Mouse (Mus musculus): Measurements from ENCODE around the gene Lrr1. TPM values are rescaled to one million over a fixed set of nuclear protein-coding genes. Genes with fewer than 3 reads are reported as not detected.

Gene Lrr1
- polyA plus RNA-seq, 1 experiment from 2014 or later, result 30.9 TPM

GRCm38 (mm10) chr12:69213186-69213777 lies 44.7 kb downstream of the Lrr1 start:
- no peak overlapping the region for H3K4me3 ChIP-seq (ENCODE audit: low read depth, low read length)
- DNase-seq (no peak), ATAC-seq (ENCODE audit: insufficient read depth) (no peak)
- WGBS, result 92% methylated on average over 13 of the region's 13 CpGs
- no peak overlapping the region for H3K4me2 ChIP-seq
- no peak for TF ChIP-seq CTCF (IDR thresholded peaks at IDR 0.05; ENCODE audit: low read depth)
- H3K36me3 ChIP-seq (ENCODE audit: insufficient read depth), result peaks cover 77% of the 10 kb centered on the region
- no peaks in the 10 kb centered on the region for H3K9me3 ChIP-seq (ENCODE audit: low read depth, low read length)
- H3K27me3 ChIP-seq (ENCODE audit: insufficient read depth, low read length), result no peaks in the 10 kb centered on the region
- H3K4me1 ChIP-seq (ENCODE audit: insufficient read depth), result no peaks in the 10 kb centered on the region
- H3K27ac ChIP-seq (ENCODE audit: low read depth), result no peak overlapping the region
- H3K9ac ChIP-seq, result no peak overlapping the region

- Histone ChIP-seq H3K36me3 (ENCODE audit: insufficient read depth) (peaks cover 75% of the 10 kb centered on the region), H3K4me2 (no peak overlapping the region), H3K4me3 (ENCODE audit: low read depth, low read length) (no peak overlapping the region), H3K4me1 (ENCODE audit: insufficient read depth) (no peaks in the 10 kb centered on the region), H3K27ac (ENCODE audit: low read depth) (no peak overlapping the region), H3K9me3 (ENCODE audit: low read depth, low read length) (no peaks in the 10 kb centered on the region), H3K9ac (no peak overlapping the region), H3K27me3 (ENCODE audit: insufficient read depth, low read length) (no peaks in the 10 kb centered on the region)
- no peak for ATAC-seq (ENCODE audit: insufficient read depth)
- WGBS, result 93% methylated on average over 7 of the region's 7 CpGs
- DNase-seq, result no peak
- no peak for TF ChIP-seq CTCF (IDR thresholded peaks at IDR 0.05; ENCODE audit: low read depth)
Measured at GRCm38 (mm10) chr12:69214393-69214792, 45.8 kb downstream of the Lrr1 start.

GRCm38 (mm10) chr12:69215000-69215785 lies 46.6 kb downstream of the Lrr1 start:
- H3K9ac ChIP-seq, result no peak overlapping the region

GRCm38 (mm10) chr12:69216587-69216986 lies 48.0 kb downstream of the Lrr1 start:
- 96% methylated on average over 7 of the region's 7 CpGs for WGBS
- Histone ChIP-seq H3K4me3 (ENCODE audit: low read depth, low read length) (no peak overlapping the region), H3K27me3 (ENCODE audit: insufficient read depth, low read length) (no peaks in the 10 kb centered on the region), H3K27ac (ENCODE audit: low read depth) (no peak overlapping the region), H3K4me1 (ENCODE audit: insufficient read depth) (no peaks in the 10 kb centered on the region), H3K9me3 (ENCODE audit: low read depth, low read length) (no peaks in the 10 kb centered on the region), H3K4me2 (no peak overlapping the region), H3K36me3 (ENCODE audit: insufficient read depth) (peaks cover 74% of the 10 kb centered on the region), H3K9ac (no peak overlapping the region)
- DNase-seq (no peak), ATAC-seq (ENCODE audit: insufficient read depth) (no peak)
- no peak for TF ChIP-seq CTCF (IDR thresholded peaks at IDR 0.05; ENCODE audit: low read depth)

More at GRCm38 (mm10) chr12:69215000-69215785, 46.6 kb downstream of the Lrr1 start:
- Histone ChIP-seq H3K36me3 (ENCODE audit: insufficient read depth) (peaks cover 71% of the 10 kb centered on the region), H3K4me2 (no peak overlapping the region), H3K4me1 (ENCODE audit: insufficient read depth) (no peaks in the 10 kb centered on the region), H3K27me3 (ENCODE audit: insufficient read depth, low read length) (no peaks in the 10 kb centered on the region), H3K9me3 (ENCODE audit: low read depth, low read length) (no peaks in the 10 kb centered on the region), H3K27ac (ENCODE audit: low read depth) (no peak overlapping the region), H3K4me3 (ENCODE audit: low read depth, low read length) (no peak overlapping the region)
- TF ChIP-seq CTCF (IDR thresholded peaks at IDR 0.05; ENCODE audit: low read depth), result no peak
- ATAC-seq (ENCODE audit: insufficient read depth), result no peak
- 87% methylated on average over 3 of the region's 3 CpGs for WGBS
- DNase-seq, result no peak

GRCm38 (mm10) chr12:69220613-69221277 lies 52.1 kb downstream of the Lrr1 start:
- H3K27me3 ChIP-seq (ENCODE audit: insufficient read depth, low read length), result no peaks in the 10 kb centered on the region
- H3K27ac ChIP-seq (ENCODE audit: low read depth), result no peak overlapping the region
- H3K9ac ChIP-seq, result no peak overlapping the region
- H3K36me3 ChIP-seq (ENCODE audit: insufficient read depth), result peaks cover 56% of the 10 kb centered on the region
- no peak overlapping the region for H3K4me3 ChIP-seq (ENCODE audit: low read depth, low read length)
- H3K4me1 ChIP-seq (ENCODE audit: insufficient read depth), result no peaks in the 10 kb centered on the region
- no peak overlapping the region for H3K4me2 ChIP-seq
- TF ChIP-seq CTCF (IDR thresholded peaks at IDR 0.05; ENCODE audit: low read depth), result no peak
- H3K9me3 ChIP-seq (ENCODE audit: low read depth, low read length), result no peaks in the 10 kb centered on the region
- DNase-seq, result no peak
- WGBS, result 86% methylated on average over 19 of the region's 19 CpGs
- no peak for ATAC-seq (ENCODE audit: insufficient read depth)

GRCm38 (mm10) chr12:69227776-69228466 lies 59.3 kb downstream of the Lrr1 start, which contains the start of gene Pole2:
Gene Pole2, minus strand, starts transcription at chr12:69228195.
- no peaks in the 10 kb centered on the region for H3K9me3 ChIP-seq (ENCODE audit: low read depth, low read length)
- TF ChIP-seq CTCF (IDR thresholded peaks at IDR 0.05; ENCODE audit: low read depth), result no peak; the same call in 1 of the 2 replicates
- H3K4me2 ChIP-seq, result peak within 1 kb of the TSS; percentile 67
- H3K27me3 ChIP-seq (ENCODE audit: insufficient read depth, low read length), result no peaks in the 10 kb centered on the region
- H3K4me3 ChIP-seq (ENCODE audit: low read depth, low read length), result peak within 1 kb of the TSS; percentile 72
- WGBS, result under 1% methylated on average over 37 of the region's 37 CpGs
- peak within 1 kb of the TSS; percentile 55 for H3K9ac ChIP-seq
- peaks cover 3% of the 10 kb centered on the region; the same call in 1 of the 2 replicates for H3K4me1 ChIP-seq (ENCODE audit: insufficient read depth)
- H3K36me3 ChIP-seq (ENCODE audit: insufficient read depth), result peaks cover 14% of the 10 kb centered on the region; the same call in 1 of the 2 replicates
- ATAC-seq (ENCODE audit: insufficient read depth) (peak; percentile 99), DNase-seq (peak; percentile 94)
- H3K27ac ChIP-seq (ENCODE audit: low read depth), result peak within 1 kb of the TSS; percentile 92

Small RNA genes lying within 50 kb of the gene (microRNA-seq; reads per million reads assigned to microRNA genes)
- gene Gm47287 (ENCODE audit: borderline number of aligned reads), result not detected
- gene Gm47295 (ENCODE audit: borderline number of aligned reads), result 0.95 reads per million

Other genes with a start within 250 kb of the Lrr1 start
- gene Rps29, start 9.6 kb upstream of the Lrr1 start, polyA plus RNA-seq (2014; fragmentation: Nextera tagmentation; extraction: Ambion mirVana), result 1,824 and 2,015 TPM in 2 replicates
- gene Rpl36al, start 15.3 kb downstream of the Lrr1 start, polyA plus RNA-seq (2014; fragmentation: Nextera tagmentation; extraction: Ambion mirVana), result 591 and 633 TPM in 2 replicates
- 61.4 and 62.0 TPM in 2 replicates for gene Mgat2, start 15.3 kb downstream of the Lrr1 start, polyA plus RNA-seq (2014; fragmentation: Nextera tagmentation; extraction: Ambion mirVana)
- gene Gm49383, start 28.3 kb downstream of the Lrr1 start, polyA plus RNA-seq (2014; fragmentation: Nextera tagmentation; extraction: Ambion mirVana), result 31.4 and 31.6 TPM in 2 replicates
- gene Dnaaf2, start 29.6 kb downstream of the Lrr1 start, polyA plus RNA-seq (2014; fragmentation: Nextera tagmentation; extraction: Ambion mirVana), result 9.3 and 11.3 TPM in 2 replicates
- gene Gm49384, start 35.5 kb downstream of the Lrr1 start, polyA plus RNA-seq (2014; fragmentation: Nextera tagmentation; extraction: Ambion mirVana), result 28.1 and 28.7 TPM in 2 replicates
- gene Pole2, start 59.4 kb downstream of the Lrr1 start, polyA plus RNA-seq (2014; fragmentation: Nextera tagmentation; extraction: Ambion mirVana), result 39.1 and 41.1 TPM in 2 replicates
- 3.2 and 3.9 TPM in 2 replicates for gene Klhdc1, start 72.4 kb downstream of the Lrr1 start, polyA plus RNA-seq (2014; fragmentation: Nextera tagmentation; extraction: Ambion mirVana)
- 141 and 142 TPM in 2 replicates for gene Klhdc2, start 127.9 kb downstream of the Lrr1 start, polyA plus RNA-seq (2014; fragmentation: Nextera tagmentation; extraction: Ambion mirVana)
- 79.3 and 84.8 TPM in 2 replicates for gene Nemf, start 188.4 kb downstream of the Lrr1 start, polyA plus RNA-seq (2014; fragmentation: Nextera tagmentation; extraction: Ambion mirVana)
- 59.9 and 61.8 TPM in 2 replicates for gene Arf6, start 203.3 kb downstream of the Lrr1 start, polyA plus RNA-seq (2014; fragmentation: Nextera tagmentation; extraction: Ambion mirVana)
- gene Gm9887, start 203.6 kb downstream of the Lrr1 start, polyA plus RNA-seq (2014; fragmentation: Nextera tagmentation; extraction: Ambion mirVana), result 2.0 and 2.2 TPM in 2 replicates